Mouse (Mus musculus) neural tube, embryonic 14.5 days (tissue): ENCODE results near the gene Dlgap5. TPM values are rescaled to one million over a fixed set of nuclear protein-coding genes. Genes with fewer than 3 reads are reported as not detected.

Experiments used
- ATAC-seq: fragments of 200-750 bp; cut with Nextera tagmentation; 2 replicates; pipeline ENCODE4 v1.8.0; 2017; ENCODE audit warnings: low read depth, mild to moderate bottlenecking, moderate TSS enrichment, moderate library complexity
- H3K27ac ChIP-seq: fragments of 300-500 bp; sonication (generic); 2 replicates; pipeline ENCODE4 v1.5.1; 2014; ENCODE audit warnings: low read depth, mild to moderate bottlenecking, control low read depth, low read length, moderate library complexity, mixed read lengths
- H3K27me3 ChIP-seq: fragments of 300-500 bp; sonication (generic); 2 replicates; pipeline ENCODE4 v1.6.1; 2014; ENCODE audit warnings: low read length; ENCODE audit not compliant: control insufficient read depth, insufficient read depth
- H3K36me3 ChIP-seq: fragments of 300-500 bp; sonication (generic); 2 replicates; pipeline ENCODE4 v1.6.1; 2014; ENCODE audit warnings: low read length, mixed read lengths; ENCODE audit not compliant: control insufficient read depth, insufficient read depth
- H3K4me1 ChIP-seq: fragments of 300-500 bp; sonication (generic); 2 replicates; pipeline ENCODE4 v1.6.1; 2014; ENCODE audit warnings: low read length; ENCODE audit not compliant: control insufficient read depth, insufficient read depth
- H3K4me2 ChIP-seq: fragments of 300-500 bp; sonication (generic); 2 replicates; pipeline ENCODE4 v1.6.1; 2014; ENCODE audit warnings: mild to moderate bottlenecking, low read depth, low read length, control low read depth
- H3K4me3 ChIP-seq: fragments of 300-500 bp; sonication (generic); 2 replicates; pipeline ENCODE4 v1.5.1; 2014; ENCODE audit warnings: low read depth, low read length, control low read depth, mixed read lengths
- H3K9ac ChIP-seq: fragments of 300-500 bp; sonication (generic); replicated peaks from 2 replicates; pipeline ENCODE4 v1.6.1; 2014; ENCODE audit warnings: low read depth, mild to moderate bottlenecking, control low read depth, low read length, mixed read lengths
- H3K9me3 ChIP-seq: fragments of 300-500 bp; sonication (generic); 2 replicates; pipeline ENCODE4 v1.6.1; 2016; ENCODE audit warnings: low read length; ENCODE audit not compliant: control insufficient read depth
- WGBS: fragments of 180-500 bp; shearing (Covaris S2); extraction: QIAGEN DNeasy Blood & Tissue Kit; methylation state at CpG from one replicate; pipeline ENCODE4 v1.1.7; 2014; 5-methylcytosine and 5-hydroxymethylcytosine counted together
- polyA plus RNA-seq: library from polyadenylated mRNA; unstranded; fragments of >200 nt; fragmentation: Nextera tagmentation; extraction: Ambion mirVana; gene quantifications from 2 replicates; pipeline ENCODE4 v1.2.1, GENCODE M21; 2014

Gene Dlgap5
- polyA plus RNA-seq, 1 experiment from 2014 or later: 4.0 TPM

DNA sequence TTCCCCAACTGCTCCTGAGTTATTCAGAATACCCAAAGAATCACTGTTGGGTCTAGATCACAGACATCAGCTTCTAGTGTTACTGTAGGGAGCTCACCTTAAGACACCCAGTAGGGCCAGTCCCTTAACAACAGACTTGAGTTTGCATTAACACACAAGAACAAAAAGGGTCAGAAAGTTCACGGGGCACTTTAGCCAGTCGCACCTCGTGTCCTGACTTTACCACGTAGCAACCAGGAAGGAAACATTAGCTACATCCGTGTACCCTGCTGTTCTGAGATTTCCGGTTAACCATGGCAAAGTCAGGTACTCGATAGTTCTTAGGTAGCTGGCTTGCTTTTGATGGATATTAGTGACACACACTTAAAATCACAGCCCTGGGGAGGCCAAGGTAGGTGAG is 34.3 kb downstream of the Dlgap5 start:
- no peak for ATAC-seq
- Histone ChIP-seq H3K27me3 (no peaks in the 10 kb centered on the region), H3K4me1 (no peaks in the 10 kb centered on the region), H3K4me3 (no peak overlapping the region), H3K36me3 (no peaks in the 10 kb centered on the region), H3K27ac (no peak overlapping the region), H3K9me3 (no peaks in the 10 kb centered on the region), H3K4me2 (no peak overlapping the region), H3K9ac (no peak overlapping the region)
- WGBS: 85% methylated on average over 7 of the region's 7 CpGs

DNA sequence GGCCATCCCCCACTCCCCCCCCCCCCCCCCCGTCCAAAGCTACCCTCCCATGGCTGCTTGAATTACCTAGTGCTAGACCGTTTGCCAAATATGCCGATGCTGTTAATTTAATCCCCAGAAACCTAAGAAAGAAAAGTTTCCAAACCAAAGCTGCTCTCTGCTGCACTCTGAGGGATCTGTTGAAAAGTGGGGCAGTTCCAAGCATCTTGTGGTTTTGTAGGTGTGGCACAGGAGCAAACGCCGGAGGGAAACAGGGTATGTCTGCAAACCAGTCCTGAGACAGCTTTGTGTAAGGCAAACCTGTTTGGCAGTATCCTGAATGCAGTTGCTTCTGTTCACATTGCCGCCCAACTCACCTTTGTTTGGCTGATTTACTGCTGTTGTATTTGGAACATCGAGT is 39.9 kb downstream of the Dlgap5 start:
- H3K27ac ChIP-seq: no peak overlapping the region
- no peaks in the 10 kb centered on the region for H3K36me3 ChIP-seq
- no peaks in the 10 kb centered on the region for H3K9me3 ChIP-seq
- H3K4me2 ChIP-seq: no peak overlapping the region
- 84% methylated on average over 7 of the region's 7 CpGs for WGBS
- H3K4me3 ChIP-seq: no peak overlapping the region
- no peak for ATAC-seq
- no peak overlapping the region for H3K9ac ChIP-seq
- peaks cover 5% of the 10 kb centered on the region; the same call in 1 of the 2 replicates for H3K4me1 ChIP-seq
- H3K27me3 ChIP-seq: peaks cover 11% of the 10 kb centered on the region

DNA sequence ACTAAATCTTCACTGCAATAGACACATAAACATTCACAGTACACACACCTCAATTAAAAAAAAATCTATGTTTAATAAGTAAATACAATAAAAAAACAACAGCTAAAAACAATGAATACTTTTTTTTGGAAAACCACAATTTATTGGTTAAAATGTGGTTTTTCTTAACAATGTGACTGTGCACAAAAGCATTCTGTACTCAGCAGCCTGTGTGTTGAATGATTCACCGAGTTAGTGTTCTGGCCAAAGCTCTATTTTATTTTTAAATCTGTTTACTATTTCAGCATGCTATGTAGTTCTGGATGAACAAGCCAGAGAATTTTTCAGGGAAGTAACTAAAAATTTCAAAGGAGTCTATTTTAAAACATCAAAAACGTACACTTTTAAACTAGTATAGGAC is 41.7 kb downstream of the Dlgap5 start:
- H3K4me2 ChIP-seq: no peak overlapping the region
- WGBS: 81% methylated on average over 2 of the region's 2 CpGs
- peaks cover 11% of the 10 kb centered on the region for H3K27me3 ChIP-seq
- H3K9ac ChIP-seq: no peak overlapping the region
- no peak overlapping the region for H3K4me3 ChIP-seq
- H3K4me1 ChIP-seq: peaks cover 5% of the 10 kb centered on the region; the same call in 1 of the 2 replicates
- H3K9me3 ChIP-seq: no peaks in the 10 kb centered on the region
- H3K36me3 ChIP-seq: no peaks in the 10 kb centered on the region
- no peak overlapping the region for H3K27ac ChIP-seq
- ATAC-seq: no peak

DNA sequence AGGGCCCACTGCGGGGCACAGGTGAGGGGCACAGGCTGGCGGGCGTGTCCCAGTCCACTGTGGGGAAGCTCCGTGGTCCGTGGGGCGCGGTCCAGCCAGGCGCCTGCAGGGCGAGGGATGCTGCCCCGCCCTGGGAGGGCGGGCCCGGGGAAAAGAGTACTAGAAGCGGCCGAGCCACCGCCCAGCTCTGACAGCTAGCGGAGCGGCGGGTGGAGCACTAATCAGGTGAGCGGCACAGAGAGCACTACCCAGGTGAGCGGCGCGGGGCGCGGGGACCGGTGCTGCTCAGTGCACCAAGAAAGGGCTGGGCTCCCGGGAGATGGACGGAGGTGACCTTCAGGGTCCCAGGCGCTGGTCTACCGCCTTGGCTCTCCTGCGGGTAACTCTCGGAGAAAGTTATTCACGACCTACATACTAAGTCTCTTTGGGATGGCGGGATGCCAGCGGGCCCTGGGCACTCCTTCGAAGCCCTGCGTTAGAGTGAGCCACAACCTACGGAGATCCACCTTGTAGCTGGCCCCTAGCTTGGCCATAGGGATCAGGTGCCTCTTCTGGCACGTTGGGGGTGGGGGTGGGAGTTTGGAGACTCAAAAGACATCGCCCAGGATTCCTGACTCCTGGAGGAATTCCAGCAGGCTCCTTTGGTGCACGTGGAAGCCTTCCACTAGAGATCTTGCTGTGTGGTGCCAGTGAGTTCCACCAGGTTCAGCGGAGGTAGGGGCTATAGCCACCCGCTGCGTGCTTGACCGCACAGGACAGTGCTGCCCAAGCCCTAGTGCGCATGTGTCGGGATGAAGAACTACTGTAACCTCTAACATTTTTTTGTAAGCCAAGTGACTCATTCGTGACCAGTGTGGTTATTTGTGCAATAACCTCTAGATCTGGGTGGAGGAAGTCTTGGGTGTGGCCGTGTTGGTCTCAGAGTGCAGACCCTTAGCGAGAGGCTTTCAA is 44.2 kb downstream of the Dlgap5 start:
- no peaks in the 10 kb centered on the region for H3K36me3 ChIP-seq
- 14% methylated on average over 42 of the region's 49 CpGs for WGBS
- no peak overlapping the region for H3K27ac ChIP-seq
- H3K4me3 ChIP-seq: peak overlapping the region; percentile 24
- H3K9ac ChIP-seq: no peak overlapping the region
- H3K4me1 ChIP-seq: peaks cover 5% of the 10 kb centered on the region; the same call in 1 of the 2 replicates
- H3K4me2 ChIP-seq: peak overlapping the region; percentile 40; the same call in 1 of the 2 replicates
- peaks cover 11% of the 10 kb centered on the region for H3K27me3 ChIP-seq
- H3K9me3 ChIP-seq: no peaks in the 10 kb centered on the region
- ATAC-seq: peak; percentile 17; the same call in 1 of the 2 replicates

DNA sequence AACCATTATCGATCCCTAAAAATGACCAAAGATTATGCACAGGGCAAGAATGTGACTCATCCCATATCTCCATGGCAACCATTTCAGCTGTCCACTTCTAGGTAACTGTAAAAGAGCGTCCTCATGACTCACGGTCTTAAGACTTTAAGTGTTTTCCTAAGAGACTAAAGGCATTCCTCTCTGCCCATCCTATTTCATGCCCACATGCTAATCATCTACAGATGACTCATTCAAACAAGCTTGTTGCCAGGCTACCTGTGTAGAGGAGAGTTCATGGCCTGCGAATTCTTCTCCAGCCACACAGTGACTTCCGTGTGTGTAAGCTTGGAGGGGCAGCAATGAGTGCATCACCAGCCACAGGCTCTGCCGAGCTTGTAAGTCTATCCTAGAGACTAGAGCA is 46.5 kb downstream of the Dlgap5 start:
- Histone ChIP-seq H3K4me1 (peaks cover 5% of the 10 kb centered on the region; the same call in 1 of the 2 replicates), H3K9me3 (no peaks in the 10 kb centered on the region), H3K4me3 (no peak overlapping the region), H3K9ac (no peak overlapping the region), H3K36me3 (no peaks in the 10 kb centered on the region), H3K27me3 (peaks cover 11% of the 10 kb centered on the region), H3K27ac (no peak overlapping the region), H3K4me2 (no peak overlapping the region)
- 68% methylated on average over 6 of the region's 6 CpGs for WGBS
- no peak for ATAC-seq

DNA sequence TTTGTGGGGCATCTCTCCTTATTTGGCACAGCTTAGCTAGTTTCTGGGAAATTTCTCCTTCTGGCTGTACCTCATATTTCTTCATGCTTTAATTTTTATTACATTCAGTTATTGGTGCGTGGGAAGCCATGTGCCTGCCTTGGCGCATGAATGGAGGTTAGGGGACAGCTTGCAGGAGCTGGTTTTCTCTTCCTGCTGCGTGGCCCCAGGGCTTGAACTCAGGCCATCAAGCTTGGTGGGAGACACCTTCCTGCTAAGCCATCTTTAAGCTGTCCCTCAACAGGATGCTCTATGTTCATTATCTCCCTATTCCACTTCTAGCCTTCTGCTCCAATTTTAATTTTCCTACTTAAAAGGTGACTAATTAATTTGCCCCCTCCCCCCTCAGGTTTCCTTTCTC is 47.4 kb downstream of the Dlgap5 start:
- no peaks in the 10 kb centered on the region for H3K9me3 ChIP-seq
- no peaks in the 10 kb centered on the region for H3K36me3 ChIP-seq
- H3K4me2 ChIP-seq: no peak overlapping the region
- H3K9ac ChIP-seq: no peak overlapping the region
- ATAC-seq: no peak
- H3K4me1 ChIP-seq: peaks cover 5% of the 10 kb centered on the region; the same call in 1 of the 2 replicates
- no peak overlapping the region for H3K4me3 ChIP-seq
- 81% methylated on average over 3 of the region's 3 CpGs for WGBS
- H3K27ac ChIP-seq: no peak overlapping the region
- peaks cover 11% of the 10 kb centered on the region for H3K27me3 ChIP-seq

DNA sequence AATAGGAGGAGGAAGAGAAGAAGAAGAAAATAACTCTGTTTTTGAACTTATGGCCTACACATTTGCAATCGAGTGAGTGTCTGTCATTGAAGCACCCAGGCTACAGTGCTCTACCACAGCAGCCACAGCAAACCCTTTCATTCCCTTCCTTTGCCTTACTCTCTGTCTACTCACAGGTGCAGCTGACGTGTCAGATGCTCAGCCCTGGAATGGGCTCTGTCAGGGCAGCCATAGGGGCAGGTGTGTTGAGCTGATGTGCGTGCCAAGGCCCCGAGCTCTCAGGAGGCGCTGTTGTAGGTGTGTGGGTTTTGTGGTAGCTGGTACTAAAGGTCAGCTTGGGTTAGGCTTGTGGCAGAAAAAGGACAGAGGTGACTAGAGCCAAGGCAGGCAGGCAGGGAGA is 48.5 kb downstream of the Dlgap5 start:
- Histone ChIP-seq H3K4me1 (peaks cover 10% of the 10 kb centered on the region; the same call in 1 of the 2 replicates), H3K9ac (no peak overlapping the region), H3K27me3 (peaks cover 11% of the 10 kb centered on the region), H3K36me3 (no peaks in the 10 kb centered on the region), H3K4me2 (no peak overlapping the region), H3K9me3 (no peaks in the 10 kb centered on the region), H3K4me3 (no peak overlapping the region), H3K27ac (no peak overlapping the region)
- no peak for ATAC-seq
- WGBS: 92% methylated on average over 5 of the region's 5 CpGs

DNA sequence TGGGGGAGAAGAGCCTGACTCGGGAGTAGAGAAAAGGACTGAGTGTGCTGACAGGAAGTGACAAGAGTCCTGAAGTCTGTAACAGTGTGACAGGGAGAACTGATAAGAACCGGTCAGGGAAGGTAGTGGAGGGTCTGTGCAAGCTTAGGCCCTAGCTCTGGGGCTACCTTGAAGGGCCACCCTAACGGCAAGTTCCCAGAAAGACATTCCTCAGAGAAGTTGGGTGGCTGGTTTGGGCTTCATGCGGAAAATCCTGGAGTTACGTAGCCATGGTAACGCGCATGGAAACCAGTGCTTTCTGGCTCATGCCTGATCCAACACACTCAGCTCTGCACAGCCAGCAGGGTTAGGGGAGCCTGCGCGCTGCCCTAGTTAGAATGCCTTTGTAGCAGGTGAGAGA is 50.7 kb downstream of the Dlgap5 start, which contains the start of gene Lgals3:
Gene Lgals3 (plus strand): TSS at position 291 of the 400 bp plus-strand sequence.
- no peaks in the 10 kb centered on the region for H3K9me3 ChIP-seq
- H3K4me1 ChIP-seq: 0 out of 2 replicates have a peak, but pooled peaks cover 5% of the 10 kb centered on the region
- ATAC-seq: peak; percentile 86
- no peak within 1 kb of the TSS for H3K4me2 ChIP-seq
- H3K9ac ChIP-seq: no peak within 1 kb of the TSS
- H3K27ac ChIP-seq: no peak within 1 kb of the TSS
- H3K4me3 ChIP-seq: no peak within 1 kb of the TSS
- no peaks in the 10 kb centered on the region for H3K36me3 ChIP-seq
- 52% methylated on average over 9 of the region's 9 CpGs for WGBS
- H3K27me3 ChIP-seq: no peaks in the 10 kb centered on the region

DNA sequence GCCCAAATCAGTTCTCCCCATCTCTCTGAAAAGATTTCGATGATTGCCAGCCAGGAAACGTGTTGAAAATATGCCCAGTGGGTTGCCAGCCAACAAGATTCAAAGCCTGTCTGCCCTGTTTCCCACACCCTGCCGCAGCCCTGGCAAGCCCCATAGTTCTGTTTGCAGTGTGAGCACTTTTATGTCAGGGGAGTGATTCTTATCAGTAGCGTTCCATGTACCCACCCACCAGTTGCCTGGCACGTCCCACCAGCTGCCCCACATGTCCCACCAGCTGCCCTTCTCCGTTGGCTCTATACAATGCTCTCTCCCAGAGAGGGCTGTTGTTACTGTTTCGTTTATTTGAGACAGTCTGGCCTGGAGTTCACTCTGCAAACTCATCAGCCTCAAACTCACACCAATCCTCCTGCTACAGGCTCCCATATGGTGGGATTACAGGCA is 51.3 kb downstream of the Dlgap5 start:
- H3K9me3 ChIP-seq: no peaks in the 10 kb centered on the region
- no peak overlapping the region for H3K4me3 ChIP-seq
- WGBS: 45% methylated on average over 7 of the region's 7 CpGs
- H3K4me2 ChIP-seq: no peak overlapping the region
- no peaks in the 10 kb centered on the region for H3K27me3 ChIP-seq
- ATAC-seq: peak; percentile 58; the same call in 1 of the 2 replicates
- 0 out of 2 replicates have a peak, but pooled peaks cover 5% of the 10 kb centered on the region for H3K4me1 ChIP-seq
- H3K36me3 ChIP-seq: no peaks in the 10 kb centered on the region
- H3K27ac ChIP-seq: no peak overlapping the region
- no peak overlapping the region for H3K9ac ChIP-seq
